Mouse (Mus musculus) lung, postnatal 0 days (tissue): ENCODE results near the gene Clstn1.

Experiments used
- CTCF ChIP-seq: IDR thresholded peaks from 2 replicates; pipeline ENCODE4 v1.5.1; 2016; ENCODE audit warnings: antibody characterized with exemption, mild to moderate bottlenecking
- EP300 ChIP-seq: IDR thresholded peaks from 2 replicates; pipeline ENCODE4 v1.6.1; 2016; ENCODE audit warnings: antibody characterized with exemption, mild to moderate bottlenecking, control low read depth

GRCm38 (mm10) chr4:149590200-149590599 is 3.9 kb downstream of the Clstn1 start:
- TF ChIP-seq CTCF (peak; percentile 53), EP300 (no peak)
